Mouse (Mus musculus): ENCODE results near the gene Nop9.

GRCm38 (mm10) chr14:55745180-55745860, at the start of gene Nop9, which contains the start of gene Dhrs1:
- no peak for TF ChIP-seq CTCF (IDR thresholded peaks at IDR 0.05; ENCODE audit: low read depth)
- no peak for TF ChIP-seq EP300 (IDR thresholded peaks at IDR 0.05; ENCODE audit: low read depth)

All from liver, postnatal 0 days (tissue).